Mouse (Mus musculus) brain, embryonic 14.5 days (tissue): ENCODE data around the gene Efcab5. TPM values are rescaled to one million over a fixed set of nuclear protein-coding genes. Genes with fewer than 3 reads are reported as not detected.
A peak's percentile ranks its signal among the peaks of the same experiment; 100 is the strongest.
"Not testable (repeated sequence)": the region's sequence is repeated elsewhere in the genome, so short reads cannot be mapped to it uniquely, and the experiment has no call there.

Experiments
- DNase-seq: peaks from one replicate; pipeline ENCODE4 v3.0.0-alpha.2; 2011; ENCODE audit warnings: low read depth
- CTCF ChIP-seq: fragments of 200-500 bp; IDR thresholded peaks from 2 replicates; pipeline ENCODE4 v1.5.1; 2012; ENCODE audit warnings: inconsistent platforms, mild to moderate bottlenecking, moderate library complexity, borderline replicate concordance; ENCODE audit not compliant: insufficient read depth, insufficient read length; ENCODE audit errors: extremely low read depth
- POLR2A ChIP-seq: fragments of 200-500 bp; IDR thresholded peaks from 2 replicates; pipeline ENCODE4 v1.6.1; 2012; ENCODE audit warnings: mild to moderate bottlenecking, inconsistent platforms, borderline replicate concordance; ENCODE audit not compliant: poor library complexity, insufficient read depth, insufficient read length, severe bottlenecking; ENCODE audit errors: extremely low read depth
- polyA plus RNA-seq: library from polyadenylated mRNA; depleted of rRNA; stranded (reverse); fragments of >200 nt; gene quantifications from 2 replicates; pipeline ENCODE4 v1.2.3, GENCODE M21; 2012

Gene Efcab5
- polyA plus RNA-seq, 1 experiment, result 1.9 TPM

DNA sequence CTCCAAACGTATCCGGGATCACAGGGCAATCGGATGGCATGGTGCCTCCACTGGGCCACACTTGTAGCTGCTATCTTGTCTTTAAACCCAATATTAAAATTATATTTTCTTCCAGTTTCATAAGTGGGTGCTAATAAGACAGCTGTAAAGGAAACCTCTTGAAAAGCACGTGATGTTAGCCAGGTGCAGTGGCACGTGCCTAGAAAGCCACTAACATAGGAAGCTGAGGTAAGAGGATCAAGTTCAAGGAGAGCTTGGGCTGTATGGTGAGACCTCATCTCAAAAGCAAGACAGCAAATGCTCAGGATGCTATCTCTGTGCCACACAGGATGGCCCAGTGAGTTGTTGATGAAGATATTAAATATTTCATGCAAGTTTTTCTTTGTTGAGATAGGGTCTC is 34.6 kb downstream of the Efcab5 start:
- no peak for DNase-seq

DNA sequence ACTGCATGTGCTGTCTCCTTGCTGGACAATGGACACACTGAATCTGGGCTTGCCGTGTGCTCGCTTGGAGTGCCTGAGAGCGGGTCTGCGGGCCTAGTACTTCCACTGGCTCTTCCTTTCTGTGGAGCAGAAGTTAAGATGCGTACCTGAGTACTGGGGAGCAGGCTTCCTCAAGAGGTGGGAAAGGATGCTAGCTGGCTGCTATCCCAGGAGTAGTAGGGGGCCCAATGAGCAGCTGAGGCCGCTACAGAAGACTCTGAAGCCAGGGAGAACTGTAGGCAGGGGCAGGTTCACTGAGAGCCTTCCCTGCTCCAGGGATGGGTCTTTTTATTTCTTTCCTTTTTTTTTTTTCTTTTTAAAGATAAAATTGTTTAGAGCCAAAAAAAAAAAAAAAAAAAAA is 38.0 kb downstream of the Efcab5 start:
- TF ChIP-seq CTCF (no peak), POLR2A (no peak)
- DNase-seq, result no peak

More for the DNA sequence above, 34.6 kb downstream of the Efcab5 start:
- TF ChIP-seq CTCF (no peak), POLR2A (no peak)

DNA sequence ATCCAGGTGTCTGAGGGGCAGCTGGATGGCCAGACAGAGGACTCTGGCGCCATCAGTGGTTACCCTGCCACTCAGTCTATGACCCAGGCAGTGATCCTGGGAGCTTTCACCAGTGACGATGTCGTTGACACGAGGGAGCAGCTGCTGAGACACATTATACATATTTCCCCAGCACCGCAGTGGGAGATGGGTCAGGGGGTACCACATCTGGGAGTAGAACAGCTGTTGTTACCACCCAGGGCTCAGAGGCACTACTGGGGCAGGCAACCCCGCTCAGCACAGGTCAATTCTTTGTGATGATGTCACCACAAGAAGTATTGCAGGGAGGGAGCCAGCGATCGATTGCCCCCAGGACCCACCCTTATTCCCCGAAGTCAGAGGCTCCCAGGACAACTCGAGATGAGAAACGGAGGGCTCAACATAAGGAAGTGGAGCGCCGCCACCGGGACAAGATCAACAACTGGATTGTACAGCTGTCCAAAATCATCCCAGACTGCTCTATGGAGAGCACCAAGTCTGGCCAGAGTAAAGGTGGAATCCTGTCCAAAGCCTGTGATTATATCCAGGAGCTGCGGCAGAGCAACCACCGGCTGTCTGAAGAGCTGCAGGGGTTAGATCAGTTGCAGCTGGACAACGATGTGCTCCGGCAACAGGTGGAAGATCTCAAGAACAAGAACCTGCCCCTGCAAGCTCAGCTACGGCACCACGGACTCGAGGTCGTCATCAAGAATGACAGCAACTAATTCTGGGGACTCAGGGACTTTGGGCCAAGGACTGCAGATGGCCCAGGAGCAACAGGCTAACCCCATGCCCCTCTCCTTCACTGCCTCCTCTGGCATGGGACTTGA is 38.8 kb downstream of the Efcab5 start:
- not testable (repeated sequence) for DNase-seq

DNA sequence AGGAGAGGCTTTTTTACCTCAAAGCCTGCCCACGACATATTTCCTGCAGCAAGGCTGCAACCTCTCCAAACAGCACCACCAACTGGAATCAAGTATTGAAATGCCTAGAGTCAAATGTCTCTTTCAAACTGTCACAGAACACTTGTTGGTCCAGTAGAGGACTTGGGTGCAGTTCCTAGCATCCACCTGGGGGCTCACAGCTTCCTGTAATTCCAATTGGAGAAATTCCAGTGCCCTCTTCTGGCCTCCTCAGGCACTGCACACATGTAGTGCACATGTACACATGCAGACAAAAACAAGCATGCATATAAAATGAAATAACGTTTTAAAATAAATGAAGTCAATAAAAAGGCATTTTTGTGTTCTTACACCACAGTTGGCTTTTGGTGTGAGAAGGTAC is 40.0 kb downstream of the Efcab5 start:
- TF ChIP-seq CTCF, result no peak
- TF ChIP-seq POLR2A, result no peak
- no peak for DNase-seq

DNA sequence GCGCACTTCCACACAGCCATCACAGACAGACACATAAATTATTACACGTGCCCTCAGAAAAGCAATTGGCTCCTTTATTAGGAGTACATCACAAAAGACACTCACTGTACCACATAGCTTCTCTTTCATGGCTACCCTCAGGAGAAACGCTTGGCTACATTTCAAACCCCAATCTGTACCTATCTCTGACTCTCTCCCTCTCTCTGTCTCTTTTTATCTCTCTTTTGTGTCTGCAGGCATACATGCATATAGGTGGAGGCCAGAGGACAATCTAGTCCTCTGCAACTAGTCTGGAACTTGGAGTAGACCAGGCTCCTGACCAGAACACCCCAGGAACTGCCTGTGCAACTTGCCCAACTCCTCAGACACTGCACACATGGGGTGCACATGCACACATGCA is 41.0 kb downstream of the Efcab5 start:
- TF ChIP-seq POLR2A, result no peak
- TF ChIP-seq CTCF, result no peak

DNA sequence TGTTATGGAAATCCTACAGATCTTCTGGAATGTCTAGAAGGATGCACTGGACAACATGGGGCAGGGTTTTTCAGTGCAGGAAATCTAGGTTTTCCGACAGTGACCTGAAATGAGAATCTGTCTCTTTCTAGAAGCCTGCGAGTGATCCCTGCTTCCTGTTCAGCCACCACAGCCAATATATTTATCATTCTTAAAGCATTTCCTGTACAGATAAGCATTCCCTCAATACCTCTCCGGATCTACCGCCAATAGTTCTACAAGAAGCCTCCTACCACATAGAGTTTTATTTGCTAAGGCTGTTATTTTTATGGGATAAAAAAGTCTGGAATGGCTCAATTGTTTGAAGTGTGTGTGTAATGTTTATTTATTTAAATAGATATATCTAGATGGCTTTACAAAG is 43.3 kb downstream of the Efcab5 start:
- no peak for TF ChIP-seq CTCF
- no peak for TF ChIP-seq POLR2A
- DNase-seq, result no peak

More for the DNA sequence above, 41.0 kb downstream of the Efcab5 start:
- DNase-seq, result no peak

DNA sequence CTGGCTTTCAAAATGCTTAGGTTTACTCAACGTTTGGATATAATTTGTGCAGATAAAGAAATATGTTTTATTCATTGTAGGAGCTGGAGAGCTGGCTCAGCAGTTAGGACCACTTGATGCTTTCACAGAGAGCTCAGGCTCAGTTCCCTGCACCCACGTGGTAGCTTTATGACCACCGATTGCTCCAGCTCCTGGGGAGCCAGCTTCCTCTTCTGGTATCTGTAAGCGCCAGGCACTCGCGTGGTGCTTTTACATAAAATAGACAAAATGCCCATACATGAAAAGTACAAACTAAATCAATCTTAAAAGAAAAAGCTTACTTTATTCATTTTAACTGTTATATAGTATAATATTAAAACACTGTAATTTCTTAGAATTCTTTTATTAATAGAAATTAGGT is 46.8 kb downstream of the Efcab5 start:
- no peak for DNase-seq
- no peak for TF ChIP-seq CTCF
- no peak for TF ChIP-seq POLR2A

DNA sequence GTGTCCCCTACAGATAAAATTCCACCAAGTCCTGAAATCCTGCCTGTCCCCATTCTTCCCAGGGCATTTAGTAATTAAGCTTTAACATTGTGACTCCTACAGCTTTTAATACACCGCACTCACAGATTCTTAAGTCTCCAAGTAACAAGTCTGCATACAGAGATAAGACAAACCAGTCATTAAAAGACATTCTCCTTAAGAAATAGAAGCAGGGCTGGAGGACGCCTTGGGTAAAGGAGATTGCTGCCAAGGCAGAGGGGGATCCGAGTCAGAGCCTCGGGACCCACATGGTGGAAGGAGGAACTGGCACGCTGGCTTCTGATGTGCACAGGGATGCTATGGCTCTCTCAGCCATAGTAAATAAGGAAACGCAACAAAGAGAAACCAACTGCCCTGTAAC is 48.8 kb downstream of the Efcab5 start:
- DNase-seq, result no peak
- no peak for TF ChIP-seq POLR2A
- no peak for TF ChIP-seq CTCF

DNA sequence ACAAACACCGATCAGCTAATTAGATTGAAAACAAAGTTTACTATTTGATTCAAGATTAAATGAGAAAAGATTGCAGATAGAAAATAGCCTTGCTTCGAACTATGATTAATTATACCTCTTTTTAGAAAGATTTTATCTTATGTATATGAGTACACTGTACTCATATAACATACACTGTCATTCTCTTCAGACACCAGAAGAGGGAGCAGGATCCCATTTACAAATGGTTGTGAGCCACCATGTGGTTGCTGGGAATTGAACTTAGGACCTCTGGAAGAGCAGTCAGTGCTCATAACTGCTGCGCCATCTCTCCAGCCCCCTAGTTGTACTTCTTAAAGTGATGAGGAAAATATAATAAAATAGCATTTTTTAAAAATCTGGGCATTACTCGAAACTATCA is 55.3 kb downstream of the Efcab5 start:
- TF ChIP-seq POLR2A, result no peak
- DNase-seq, result no peak

DNA sequence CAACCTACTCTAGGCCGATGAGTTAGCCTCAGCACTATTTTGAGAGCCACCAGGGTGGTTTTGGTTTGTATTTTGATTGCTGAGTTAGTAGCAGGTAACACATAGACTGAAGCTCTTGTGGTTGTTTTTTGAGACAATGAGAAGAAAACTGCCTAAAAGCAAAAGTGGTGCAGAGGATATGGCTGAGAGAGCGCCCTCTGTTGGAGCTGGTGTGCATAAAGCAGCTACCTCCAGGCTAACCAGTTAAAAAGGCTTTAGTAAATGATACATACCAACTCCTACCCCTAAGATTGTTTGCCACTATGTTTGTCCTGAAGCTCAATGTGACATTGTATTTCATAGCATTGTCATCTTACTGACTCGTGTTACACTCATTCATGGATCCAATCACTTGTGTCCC is 56.2 kb downstream of the Efcab5 start:
- DNase-seq, result peak; percentile 3
- TF ChIP-seq CTCF (peak; percentile 30; the same call in 1 of the 2 replicates), POLR2A (no peak)

DNA sequence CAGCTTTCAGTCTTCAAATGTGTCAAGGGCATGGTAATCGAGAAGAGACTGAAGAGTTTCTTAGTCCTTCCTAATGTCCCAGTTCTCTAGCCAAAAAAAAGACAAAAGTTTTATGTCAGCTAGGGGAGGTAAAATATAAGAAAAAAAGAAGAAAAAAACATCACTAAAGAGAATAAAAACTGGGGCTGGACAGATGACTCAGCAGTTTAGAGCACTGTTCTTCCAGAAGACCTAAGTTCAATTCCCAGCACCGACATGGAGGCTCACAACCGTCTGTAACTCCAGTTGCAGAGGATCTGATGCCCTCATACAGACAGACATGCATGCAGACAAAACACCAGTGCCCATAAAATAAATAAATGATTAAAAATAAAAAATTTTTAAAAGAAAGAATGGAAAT is 60.2 kb downstream of the Efcab5 start:
- TF ChIP-seq POLR2A (no peak), CTCF (no peak)
- DNase-seq, result no peak

DNA sequence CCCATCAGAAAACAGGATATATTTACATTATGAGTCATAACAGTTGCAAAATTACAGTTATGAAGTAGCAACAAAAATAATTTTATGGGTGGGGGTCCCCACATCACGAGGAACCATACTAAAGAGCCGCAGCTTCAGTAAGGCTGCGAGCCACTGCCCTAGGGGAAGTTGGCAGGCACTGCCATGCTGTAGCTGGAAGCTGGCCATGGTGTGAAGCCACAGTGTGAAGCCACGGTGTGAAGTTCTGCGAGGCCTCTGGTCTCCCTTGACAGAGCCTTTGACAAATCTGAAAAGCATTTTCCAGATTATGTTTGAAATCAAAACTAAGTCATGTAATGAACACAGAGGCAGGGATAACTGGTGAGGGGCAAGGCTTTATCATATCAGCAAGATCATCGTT is 77.6 kb downstream of the Efcab5 start:
- DNase-seq, result peak; percentile 25
- TF ChIP-seq CTCF (no peak), POLR2A (no peak)

DNA sequence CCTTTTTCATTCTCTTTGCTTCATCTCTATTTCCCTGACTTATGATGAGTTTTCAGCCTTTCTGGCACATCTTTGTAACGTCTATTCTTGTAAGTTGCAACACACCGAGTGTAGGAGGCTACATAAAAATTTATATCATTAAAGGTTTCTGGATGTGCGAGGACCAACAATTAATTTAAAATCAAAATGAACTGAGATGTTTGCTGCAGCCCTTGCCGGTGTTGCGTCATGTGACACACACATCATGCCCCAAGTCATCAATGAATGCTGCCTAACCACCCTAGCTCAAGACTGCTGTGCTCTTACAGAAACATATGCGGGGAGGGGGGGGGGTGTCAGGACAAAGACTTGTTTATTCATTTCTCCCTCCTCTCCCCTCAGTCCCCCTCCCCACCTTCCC is 80.3 kb downstream of the Efcab5 start:
- TF ChIP-seq POLR2A, result no peak
- TF ChIP-seq CTCF, result no peak
- DNase-seq, result no peak

DNA sequence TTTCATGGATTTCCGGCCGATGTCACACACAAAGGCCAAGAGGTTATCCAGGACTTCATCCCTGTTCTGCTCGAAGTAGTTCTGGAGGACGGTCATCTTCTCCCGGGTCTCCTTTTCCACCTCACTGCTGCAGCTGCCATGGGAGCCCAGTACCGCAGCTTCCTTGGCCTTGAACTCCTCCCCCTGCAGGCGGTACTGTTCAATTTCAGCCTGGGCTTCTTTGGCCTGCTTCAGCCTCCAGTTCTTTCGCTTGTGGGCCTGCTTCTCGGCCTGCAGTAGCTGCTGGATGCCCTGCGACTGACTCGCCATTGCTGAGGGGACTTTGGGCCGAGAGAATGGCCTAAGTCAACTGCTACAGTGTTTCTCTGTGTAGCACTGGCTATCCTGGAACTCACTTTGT is 80.9 kb downstream of the Efcab5 start:
- DNase-seq, result not testable (repeated sequence)
